Mouse (Mus musculus) lung, postnatal 4 days (tissue): ENCODE measurements at regions not wholly inside any gene's neighbourhood (a gene's known extent, or its start where the extent isn't known, plus 50 kb on each side); places are given as distances from the start of the nearest gene placed in this dataset.

Source experiments
- DNase-seq, 2 experiments: peaks; one replicate each; pipeline ENCODE4 v3.0.0; 2021

DNA sequence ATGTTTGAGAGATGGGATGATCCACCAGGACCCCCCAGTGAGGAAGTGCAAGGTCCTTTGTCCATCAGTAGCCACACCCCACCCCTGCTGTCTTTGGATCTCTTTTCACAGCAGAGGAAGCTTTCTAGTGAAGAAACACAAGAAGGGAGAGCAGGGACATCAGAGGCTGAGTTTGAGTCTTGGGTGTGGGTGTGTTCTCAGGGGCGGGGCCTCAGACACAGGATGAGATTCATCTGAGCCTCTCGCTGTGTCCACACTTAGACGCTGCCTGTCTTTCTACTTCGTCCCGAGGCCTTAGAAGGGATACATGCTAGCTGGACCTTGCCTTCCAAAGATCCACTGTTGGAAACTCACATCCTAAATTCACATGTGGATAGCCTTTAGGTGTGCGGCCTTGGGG is 893.5 kb upstream of the Car8 start:
- peak in 1 of 2 experiments; percentile 39 for DNase-seq

DNA sequence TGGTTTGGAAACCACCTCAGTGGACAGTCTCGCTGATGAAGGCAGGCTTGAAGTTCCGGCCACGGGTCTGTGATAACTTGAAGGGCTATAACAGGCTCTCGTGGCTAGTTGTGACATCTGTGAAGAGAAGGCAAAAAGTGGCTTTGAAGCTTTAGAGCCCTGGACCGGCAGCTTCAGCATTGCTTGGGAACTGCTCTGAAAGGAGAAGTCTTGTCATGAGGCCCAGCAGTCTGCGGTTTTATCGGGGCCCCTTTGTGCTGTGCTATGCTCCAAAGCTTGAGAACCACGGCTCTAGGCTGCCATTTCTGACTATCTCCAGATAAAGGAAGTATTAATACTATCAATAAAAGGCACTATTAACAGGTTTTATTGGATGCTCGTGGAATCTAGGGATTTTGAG is 892.8 kb upstream of the Car8 start:
- DNase-seq: peak; percentile 42 to 45

DNA sequence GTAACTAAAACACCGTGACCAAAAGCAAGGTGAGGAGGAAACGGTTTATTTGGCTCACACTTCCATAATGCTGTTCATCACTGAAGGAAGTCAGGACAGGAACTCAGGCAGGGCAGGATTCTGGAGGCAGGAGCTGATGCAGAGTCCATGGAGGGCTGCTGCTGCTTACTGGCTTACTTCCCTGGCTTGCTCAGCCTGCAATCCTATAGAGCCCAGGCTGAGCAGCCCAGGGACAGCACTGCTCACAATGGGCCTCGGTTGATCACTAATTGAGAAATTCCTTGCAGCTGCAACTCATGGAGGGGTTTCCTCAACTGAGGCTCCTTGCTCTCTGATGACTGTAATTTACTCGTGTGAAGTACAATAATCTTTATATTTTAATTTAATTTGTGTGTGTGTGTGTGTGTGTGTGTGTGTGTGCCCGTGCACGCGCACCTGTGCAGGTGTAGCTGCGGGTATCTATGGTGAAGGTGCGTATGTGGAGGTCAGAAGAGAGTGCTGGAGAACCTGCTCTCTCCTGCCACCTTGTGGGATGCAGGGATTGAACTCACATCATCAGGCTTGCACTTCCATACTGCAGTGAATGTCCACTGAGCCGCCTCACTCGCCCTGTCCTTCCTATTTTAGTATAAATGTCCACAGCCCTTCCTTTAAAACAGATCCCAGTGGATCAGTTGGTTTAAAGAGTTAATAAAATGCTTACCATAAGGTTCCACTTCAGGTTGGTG is 886.6 kb upstream of the Car8 start:
- DNase-seq: peak in 1 of 2 experiments; percentile 36

DNA sequence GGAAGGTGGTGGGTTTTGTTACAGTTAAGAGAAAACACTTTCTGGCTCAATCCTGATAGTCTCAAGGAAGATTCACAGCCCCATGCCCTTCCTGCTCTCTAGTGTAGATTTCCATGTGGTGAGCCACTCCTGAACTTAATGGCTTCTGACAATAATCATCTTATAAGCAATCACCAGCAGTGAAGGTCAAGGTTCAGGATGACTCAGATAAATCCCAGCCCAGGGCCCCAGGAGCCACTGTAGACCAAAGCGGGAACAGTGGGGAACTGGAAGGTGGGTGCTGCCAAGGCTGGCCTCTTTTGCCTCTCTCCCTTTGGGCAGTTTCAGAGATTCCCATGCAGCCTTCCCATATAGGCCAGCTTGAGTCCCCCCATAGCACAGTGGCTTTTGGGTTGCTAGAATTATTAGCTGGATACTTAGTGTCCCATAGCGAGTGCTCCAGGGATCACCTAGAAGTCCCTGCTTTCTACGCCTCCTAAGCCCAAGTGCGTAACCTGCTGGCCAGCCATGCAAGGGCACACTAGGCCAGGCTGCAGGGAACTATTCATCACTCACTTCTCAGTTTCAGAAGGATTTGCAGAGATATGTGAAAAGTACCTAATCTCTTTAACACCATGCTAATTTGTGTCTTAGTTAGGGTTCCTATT is 885.9 kb upstream of the Car8 start:
- DNase-seq: no peak

DNA sequence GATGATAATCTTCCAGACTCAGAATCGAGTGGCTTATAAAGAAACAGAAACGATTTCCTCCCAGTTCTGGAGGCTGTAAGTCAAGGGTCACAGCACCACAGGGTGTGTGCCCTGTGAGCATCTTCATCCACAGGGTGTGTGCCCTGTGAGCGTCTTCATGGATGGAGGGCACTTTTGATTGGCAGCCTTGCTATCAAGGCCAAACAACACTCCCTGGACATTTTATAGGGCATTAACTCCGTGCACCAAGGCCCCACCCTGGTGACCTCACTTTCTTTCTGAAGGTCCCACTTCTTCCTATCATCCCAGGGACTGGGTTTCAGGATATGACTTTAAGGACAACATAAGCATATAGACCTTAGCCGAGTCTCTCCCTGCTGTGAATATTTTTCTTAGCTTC is 885.3 kb upstream of the Car8 start:
- DNase-seq: no peak

DNA sequence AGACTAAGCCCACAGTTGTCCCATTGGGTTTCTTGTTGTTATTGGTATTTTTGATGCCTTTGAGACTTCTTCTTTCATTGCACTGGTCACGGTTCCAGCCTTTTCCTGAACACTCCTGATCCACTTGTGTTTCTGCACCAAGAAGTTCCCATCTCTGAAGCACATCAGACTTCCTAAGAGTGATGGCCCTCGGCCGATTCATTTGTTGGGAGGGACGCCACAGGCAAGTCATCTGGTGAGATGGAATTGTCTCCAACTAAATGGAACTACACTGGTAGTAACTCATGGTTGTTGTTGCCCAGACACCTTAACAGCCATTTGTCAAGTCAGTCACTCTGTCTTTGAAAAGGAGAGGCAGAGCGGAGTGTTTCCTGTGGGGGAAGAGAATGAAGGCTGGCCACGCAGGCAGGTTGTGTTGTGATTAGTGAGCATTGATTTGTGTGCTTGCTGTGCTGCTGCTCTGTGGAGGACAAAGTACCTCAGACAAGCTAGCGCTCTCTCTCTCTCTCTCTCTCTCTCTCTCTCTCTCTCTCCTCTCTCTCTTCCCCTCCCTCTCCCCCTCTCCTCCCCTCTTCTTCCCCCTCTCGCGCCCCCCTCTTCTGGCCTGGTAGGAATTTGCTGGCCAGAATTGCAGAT is 884.7 kb upstream of the Car8 start:
- DNase-seq: no peak

DNA sequence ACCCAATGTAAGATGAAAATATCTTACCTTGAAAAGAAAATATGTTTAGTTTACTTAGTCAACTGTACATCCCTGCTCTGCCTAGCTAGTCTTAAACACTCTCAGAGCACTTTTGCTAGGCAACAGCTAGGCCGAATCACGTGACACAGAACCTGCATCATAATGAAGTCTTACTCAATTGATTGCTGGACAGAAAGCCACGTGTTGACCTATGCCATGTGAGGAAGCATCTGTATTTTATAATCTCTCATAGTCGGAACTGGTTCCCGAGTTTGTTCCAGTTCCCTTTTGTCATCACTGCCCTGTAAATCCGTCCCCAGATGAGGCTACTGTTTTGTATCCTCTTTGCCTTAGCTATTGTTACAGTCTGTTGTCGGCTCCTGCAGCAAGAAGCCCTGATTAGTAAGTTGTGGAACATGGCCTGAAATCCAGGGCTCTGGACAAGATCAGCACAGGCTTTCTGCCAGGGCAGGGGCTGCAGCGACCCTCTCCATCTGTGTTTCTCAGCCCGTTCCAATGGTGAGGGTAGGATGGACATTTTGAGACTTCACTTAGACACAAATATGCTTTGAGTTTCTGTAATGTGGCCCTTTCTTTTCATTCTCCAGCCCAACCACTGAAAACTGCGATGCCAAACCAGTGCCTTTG is 883.9 kb upstream of the Car8 start:
- peak in 1 of 2 experiments; percentile 26 for DNase-seq

DNA sequence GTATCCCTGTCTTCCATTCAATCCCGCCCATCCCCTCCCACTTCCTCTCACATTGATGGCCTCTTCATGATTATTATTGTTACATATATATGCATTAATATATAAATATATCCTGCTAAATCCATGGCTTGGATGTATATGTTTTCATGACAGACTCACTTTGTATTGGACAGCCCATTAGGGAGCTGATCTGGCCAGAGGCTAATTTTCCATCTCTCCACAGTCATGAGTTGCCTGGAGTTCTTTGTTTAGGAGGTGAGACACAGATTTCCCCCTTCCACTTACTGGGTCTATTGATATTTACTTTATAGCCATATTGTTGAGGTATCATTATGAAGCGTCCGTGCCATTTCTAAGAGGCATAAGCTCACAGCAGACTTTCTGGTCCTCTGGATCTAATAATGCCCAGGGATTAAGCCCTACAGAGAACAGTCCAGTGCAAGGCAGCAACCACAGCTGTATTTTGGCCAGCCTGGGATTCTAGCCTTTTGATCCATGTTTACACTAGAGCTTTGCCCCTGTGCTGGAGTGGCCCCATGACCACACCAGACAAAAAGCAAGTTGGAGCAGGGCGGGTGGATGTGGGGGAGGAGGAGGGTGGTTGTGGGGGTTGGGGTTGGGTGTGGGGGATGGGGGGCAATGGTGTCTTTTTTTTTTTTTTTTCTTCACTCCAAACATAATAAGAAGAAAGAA is 878.3 kb upstream of the Car8 start:
- DNase-seq: no peak

DNA sequence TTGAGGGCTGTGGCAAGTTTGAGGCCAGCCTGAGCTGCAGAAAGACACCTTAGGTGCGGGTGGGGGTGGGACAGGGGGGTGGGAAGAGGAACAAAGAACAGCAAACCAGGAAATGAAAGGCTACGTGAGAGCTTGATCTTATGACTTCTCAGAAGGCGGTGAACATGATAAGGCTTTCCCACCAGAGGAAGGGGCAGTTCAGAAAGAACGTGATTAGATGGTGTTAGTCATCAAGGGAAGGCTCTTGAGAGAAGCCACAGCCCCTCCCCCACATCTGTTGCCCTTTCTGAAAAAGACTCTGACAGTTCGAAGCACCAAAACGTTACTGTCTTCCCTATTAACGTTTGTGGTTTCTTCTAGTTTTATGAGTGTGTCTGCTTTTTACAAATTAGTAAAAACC is 877.0 kb upstream of the Car8 start:
- DNase-seq: peak in 1 of 2 experiments; percentile 32

DNA sequence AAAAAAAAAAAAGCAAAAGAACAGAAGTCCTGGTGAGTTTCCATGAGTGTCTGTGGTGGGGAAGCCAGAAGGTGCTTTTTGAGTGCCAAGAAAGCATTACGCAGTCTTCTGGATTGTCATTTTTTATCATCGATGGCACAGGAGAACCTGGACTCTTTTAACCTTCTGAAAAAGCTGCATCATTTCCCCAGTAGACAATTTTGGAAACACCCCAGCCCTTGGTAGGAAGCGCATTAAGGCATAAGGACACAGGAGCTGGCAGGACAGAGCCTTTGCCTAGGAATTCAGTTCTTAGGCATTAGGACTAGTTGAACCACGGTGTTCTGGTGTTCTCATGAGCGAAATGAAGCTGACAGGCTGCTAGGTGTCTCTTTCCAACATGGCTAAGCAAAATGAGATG is 875.1 kb upstream of the Car8 start:
- no peak for DNase-seq

DNA sequence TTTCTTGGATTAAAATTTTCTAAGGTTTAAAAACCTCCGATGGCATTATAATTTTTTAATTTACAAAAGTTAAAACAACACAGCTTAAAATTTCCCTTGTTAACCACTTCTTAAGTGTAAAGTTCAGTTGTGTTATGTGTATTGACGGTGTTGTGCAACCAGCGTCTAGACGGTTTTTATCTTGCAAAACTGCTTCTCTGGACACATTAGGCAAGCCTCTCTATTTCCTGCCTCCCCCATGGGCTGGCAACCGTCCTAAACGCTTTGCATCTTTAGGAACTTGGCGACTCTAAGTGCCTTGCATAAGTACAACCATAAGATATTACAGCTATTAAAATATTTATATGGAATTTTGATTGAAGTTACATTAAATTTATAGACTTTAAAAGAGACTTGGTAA is 871.5 kb upstream of the Car8 start:
- DNase-seq: peak; percentile 73 to 82

DNA sequence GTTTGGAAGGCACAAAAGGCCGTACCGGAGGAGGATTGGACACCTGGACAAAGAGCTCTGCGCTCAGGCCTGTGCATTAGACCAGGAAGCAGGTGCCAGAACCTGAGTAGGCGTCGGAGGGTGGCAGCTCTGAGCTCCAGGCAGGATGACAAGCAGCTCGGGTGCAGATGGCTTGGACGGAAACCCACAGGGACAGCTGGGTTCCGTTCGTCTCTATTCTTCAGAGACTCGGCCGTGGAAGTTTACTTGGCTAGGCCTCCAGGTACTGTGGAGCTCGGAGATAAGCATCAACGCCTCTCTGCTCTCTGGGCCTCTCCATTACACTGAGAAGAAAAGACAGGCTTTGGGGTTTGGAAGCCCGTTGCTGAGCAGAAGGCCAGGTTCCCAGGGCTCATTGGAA is 868.5 kb upstream of the Car8 start:
- DNase-seq: peak in 1 of 2 experiments; percentile 55

DNA sequence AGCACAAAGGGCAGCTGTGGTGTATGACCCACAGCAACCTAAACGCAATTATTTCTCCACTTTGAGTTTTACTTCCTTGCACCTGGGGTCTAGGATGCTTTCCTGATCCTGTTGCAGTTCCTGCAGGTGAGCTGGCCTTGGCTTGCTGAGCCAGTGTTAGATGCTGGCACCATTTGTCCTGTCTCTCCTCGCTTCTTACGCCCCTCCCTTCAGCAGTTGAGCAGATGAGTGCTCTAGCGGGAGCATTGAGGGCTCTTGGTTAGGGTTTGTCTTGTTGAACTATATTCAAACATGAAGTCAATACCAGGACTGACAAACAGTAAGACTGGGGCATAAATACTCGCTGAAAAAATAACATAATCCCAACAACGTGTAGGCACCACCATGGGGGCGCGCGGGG is 867.9 kb upstream of the Car8 start:
- no peak for DNase-seq

DNA sequence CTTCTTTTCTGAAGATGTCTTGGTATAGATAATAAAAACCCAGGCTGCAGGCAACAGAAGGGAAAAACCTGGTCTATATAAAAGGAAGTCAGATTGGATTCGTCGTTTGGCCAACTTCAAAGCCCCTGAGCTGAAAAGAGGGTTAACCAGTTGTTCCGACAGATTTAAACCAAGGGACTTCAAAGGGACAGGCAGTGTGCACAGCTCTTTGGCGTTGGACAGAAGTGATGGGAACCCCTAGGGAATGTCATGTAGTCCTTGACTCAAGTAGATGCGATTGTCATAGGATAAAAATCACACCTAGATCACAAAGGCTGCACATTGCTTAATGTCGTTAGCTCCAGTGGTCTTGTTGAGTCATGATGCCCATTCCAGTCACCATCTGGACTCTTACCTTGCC is 865.8 kb upstream of the Car8 start:
- no peak for DNase-seq

DNA sequence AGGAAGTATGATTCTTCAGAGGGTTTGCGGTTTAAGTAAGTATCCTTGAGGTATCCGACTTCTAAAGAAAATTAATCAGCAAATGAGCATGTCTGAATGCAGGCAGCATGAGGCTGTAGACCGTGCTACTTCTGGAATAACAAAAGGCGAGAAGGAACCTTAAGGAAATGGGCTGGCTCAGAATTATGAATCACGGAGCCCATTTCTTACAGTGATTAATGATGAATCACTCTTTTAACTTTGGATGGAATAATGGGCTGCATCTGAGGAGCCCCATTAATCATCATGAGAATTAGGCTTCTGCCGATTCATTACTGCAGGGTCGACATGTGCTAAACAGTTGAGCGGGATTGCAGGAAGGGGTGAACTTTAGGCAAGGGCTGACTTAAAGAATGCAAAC is 865.1 kb upstream of the Car8 start:
- no peak for DNase-seq

DNA sequence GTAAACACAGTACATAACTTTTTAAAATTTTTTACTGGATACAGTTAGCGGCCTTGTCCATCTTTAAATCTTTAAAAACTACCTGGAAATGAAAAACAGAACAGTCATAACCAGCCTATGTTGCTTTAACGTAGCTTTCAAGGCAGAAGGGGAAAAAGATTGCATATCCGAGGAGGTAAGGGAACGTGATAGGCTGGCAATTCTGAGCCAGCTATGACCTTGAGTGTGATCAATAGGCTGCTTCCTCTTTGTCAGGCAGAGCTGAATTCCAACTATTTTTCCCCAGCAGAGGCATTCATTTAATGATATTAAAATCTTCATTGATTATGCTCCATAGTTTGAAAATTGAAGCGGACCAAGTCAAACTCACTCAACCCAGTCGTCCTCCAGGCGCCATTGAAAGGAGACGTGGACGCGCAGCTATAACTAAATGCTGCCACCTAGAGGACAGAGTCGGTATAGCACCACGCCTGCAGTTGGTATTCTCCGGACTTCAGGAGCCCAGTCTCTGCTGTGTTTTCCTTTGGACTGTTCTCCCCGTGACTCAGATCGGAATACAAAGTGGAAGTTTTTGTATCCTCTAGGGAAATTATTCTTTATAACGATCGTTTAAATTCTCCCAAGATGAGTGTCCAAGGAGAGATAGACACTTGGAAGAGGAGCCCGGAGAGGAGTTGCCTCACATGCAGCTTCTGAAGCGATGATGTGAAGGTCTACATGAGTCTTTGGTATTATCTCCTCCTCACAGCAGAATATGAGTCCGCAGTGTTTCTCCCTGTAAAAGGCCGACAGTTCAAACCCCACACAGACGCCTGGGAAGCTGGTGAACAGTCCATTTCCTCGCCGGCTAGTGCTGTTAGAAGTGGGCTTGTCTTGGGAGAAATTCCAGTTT is 858.2 kb upstream of the Car8 start:
- DNase-seq: peak; percentile 67 to 89

DNA sequence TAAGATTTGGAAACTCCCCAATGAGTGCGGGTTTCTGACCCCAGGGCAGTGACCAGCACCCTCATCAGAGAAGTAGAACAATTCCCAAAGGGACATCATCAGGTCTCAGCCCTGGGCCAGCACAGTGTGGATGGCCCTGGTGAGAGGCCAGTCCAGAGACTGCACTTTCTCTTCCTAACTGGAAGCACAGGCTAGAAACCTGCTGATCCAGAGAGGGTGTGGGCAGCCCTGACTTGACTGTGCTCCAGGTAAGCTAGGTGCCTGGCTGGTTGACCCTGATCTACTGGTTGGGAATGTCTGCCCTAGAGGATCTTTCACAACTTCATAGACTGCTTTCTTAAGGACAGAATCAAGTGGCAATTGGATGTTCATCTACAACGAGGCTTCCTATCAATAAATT is 857.4 kb upstream of the Car8 start:
- no peak for DNase-seq

DNA sequence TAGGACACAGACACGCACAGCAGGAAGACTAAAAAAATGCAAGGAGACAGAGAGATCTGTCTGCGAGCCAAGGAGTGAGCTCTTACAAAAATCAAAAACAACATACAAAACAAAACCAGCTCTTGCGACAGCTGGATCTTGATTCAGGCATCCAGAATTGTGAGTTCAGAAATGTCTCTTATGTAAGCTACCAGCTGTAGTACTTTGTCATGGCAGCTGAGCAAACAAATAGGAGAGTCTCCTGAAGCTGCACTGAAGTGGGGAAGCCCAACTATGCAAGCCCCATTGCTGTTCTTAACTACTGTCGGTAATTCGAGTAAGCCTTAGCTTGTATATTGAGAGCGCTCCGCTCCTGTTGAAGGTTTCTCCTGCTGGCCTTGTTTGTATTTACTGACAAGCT is 856.8 kb upstream of the Car8 start:
- DNase-seq: peak; percentile 26 to 41

DNA sequence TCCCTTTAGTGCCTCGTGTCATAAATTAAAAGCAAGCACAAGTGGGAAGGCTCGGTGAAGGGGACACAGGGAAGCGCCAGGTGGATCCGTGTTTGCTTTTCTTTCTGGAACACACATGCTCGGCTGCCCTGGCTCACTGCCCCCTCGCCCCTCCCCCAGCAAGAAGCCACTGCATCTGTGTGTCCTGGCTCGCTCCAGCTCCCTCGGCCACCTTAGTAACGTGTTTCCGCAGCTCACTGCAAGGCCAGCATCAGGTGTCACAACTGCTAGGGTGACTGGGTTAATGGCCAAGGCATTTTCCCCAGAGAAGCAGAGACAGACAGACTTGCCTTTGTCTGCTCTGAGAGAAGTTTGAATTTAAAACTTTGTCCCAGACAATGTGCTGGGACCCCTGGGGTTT is 855.7 kb upstream of the Car8 start:
- no peak for DNase-seq

DNA sequence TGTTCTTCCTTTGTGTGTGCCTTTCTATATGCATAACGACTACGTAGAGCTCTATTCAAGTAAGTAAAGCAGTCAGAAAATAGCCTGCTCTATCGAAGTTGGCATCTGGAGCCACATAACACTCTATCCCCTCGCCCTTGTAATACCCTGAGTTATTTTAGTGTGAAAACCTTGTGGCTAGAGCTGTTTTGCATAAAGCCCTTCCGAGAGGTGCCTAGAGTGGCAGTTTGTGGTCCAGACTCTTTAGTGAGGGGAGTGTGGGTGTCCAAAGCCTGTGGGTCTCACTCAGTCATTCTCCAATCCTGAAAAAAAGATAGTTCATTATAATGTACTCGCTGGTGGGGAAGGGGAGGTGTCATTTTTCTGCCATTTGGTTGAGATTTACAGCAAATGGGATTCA is 855.2 kb upstream of the Car8 start:
- DNase-seq: no peak

DNA sequence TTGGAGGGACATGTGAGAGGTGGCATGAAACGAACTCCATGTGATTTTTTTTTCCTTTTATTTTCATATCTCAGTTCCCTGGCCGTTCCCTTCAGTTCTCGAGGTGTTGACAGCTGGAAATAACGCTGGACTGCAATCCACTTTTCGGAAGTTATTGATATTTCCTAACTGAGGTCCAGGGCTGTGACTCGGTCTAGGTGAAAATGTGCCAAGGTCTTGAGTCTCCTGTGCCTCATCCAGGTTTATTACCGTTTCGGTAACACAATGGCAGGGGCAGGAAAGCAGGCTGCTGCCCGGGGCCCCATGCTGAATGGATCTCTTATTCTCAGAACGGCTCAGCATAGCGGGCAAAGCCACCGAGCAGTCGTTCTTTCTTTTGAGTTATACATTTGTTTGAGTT is 844.7 kb upstream of the Car8 start:
- DNase-seq: no peak
